Mouse (Mus musculus) cerebellum, adult 2 months (tissue): Measurements from ENCODE around the gene Pde7b.

Source experiments
- CTCF ChIP-seq: fragments of 200-500 bp; IDR thresholded peaks from 2 replicates; pipeline ENCODE4 v1.5.1; 2011; ENCODE audit warnings: low read depth, mild to moderate bottlenecking, control low read depth, low read length, moderate library complexity, borderline replicate concordance; ENCODE audit not compliant: insufficient read depth
- POLR2A ChIP-seq: fragments of 200-500 bp; IDR thresholded peaks from 2 replicates; pipeline ENCODE4 v1.6.1; 2011; ENCODE audit warnings: low read length, control low read depth, borderline replicate concordance; ENCODE audit not compliant: insufficient read depth

GRCm38 (mm10) chr10:20492216-20492964 lies 232.5 kb downstream of the Pde7b start:
- TF ChIP-seq CTCF (no peak), POLR2A (no peak)
